Mouse (Mus musculus) urinary bladder, adult 2 months (tissue): Measurements from ENCODE around the gene Dennd4b. TPM values are rescaled to one million over a fixed set of nuclear protein-coding genes. Genes with fewer than 3 reads are reported as not detected.
"Not testable (repeated sequence)": the region's sequence is repeated elsewhere in the genome, so short reads cannot be mapped to it uniquely, and the experiment has no call there.

Experiments used
- DNase-seq: peaks from one replicate; pipeline ENCODE4 v3.0.0; 2022; ENCODE audit warnings: low spot score
- polyA plus RNA-seq: library from polyadenylated mRNA; depleted of rRNA; stranded (reverse); fragments of >200 nt; gene quantifications from 2 replicates; pipeline ENCODE4 v1.2.3, GENCODE M21; 2012; rRNA removed

The Dennd4b gene
- polyA plus RNA-seq = 15.0 and 15.4 TPM in 2 replicates

GRCm38 (mm10) chr3:90265034-90265931 lies at the start of gene Dennd4b:
TSS of gene Dennd4b (plus strand) at chr3:90265185.
- DNase-seq = peak; percentile 84

DNA sequence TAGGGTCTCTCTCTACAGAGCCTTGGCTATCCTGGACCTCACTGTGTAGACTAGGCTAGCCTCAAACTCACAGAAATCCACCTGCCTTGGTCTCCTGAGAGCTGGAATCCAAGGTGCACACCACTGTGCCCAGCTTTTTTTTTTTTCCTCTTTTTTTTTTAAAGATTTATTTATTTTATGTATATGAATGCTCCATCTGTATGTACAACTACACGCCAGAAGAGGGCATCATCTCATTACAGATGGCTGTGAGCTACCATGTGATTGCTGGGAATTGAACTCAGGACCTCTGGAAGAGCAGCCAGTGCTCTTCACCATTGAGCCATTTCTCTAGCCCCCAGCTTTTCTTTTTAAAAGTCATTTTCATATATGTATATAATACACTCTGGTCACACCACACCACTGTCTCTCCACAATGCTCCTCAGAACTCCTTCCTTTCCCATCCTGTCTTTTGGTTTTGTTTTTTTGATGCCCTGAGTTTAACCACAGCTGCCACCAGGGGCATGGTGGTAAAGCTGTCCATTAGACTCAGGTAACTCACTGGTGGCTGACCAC lies 49.1 kb upstream of the Dennd4b start:
- DNase-seq = no peak

DNA sequence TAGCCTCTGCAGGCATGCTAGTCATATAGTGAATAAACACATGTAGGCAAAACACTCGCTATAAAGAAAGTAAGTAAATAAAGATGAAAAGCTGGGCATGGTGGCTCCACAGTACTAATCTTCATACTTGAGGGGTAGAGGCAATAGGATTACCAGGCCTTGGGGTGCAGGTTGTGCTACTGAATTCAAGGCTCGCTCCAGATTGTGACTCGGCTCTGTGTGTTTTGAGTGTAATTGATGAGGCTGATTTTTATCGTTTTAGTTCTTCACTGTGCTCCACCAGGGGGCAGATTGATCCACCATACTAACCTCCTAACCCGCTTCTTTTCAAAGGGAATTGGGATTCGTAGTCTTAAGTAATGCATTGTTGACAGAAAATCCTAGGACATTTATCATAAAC lies 44.9 kb upstream of the Dennd4b start:
- no peak for DNase-seq

GRCm38 (mm10) chr3:90220531-90220951 lies 44.4 kb upstream of the Dennd4b start:
- peak; percentile 65 for DNase-seq

- DNase-seq = no peak
Measured at GRCm38 (mm10) chr3:90221123-90221522, 43.9 kb upstream of the Dennd4b start.

DNA sequence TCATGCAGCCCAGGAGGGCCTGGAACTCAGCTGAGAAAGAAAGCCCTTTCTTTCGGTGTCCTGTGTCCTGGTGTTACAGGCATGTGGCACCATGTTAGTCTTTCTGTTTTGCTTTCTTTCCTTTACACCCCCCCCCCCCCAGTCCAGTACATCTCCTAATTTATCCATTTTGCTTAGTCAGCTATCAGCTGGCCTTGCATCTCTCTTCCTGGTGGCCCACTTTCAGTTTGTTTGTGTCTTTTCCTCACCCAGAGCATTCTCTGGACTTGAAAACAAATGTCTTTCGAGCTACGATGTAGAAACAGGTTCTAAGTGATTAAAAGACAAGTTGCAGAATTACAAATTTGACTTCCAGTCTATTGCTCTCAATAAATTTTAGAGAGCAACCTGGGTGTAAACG lies 42.5 kb upstream of the Dennd4b start:
- DNase-seq = no peak

- DNase-seq = no peak
Measured at GRCm38 (mm10) chr3:90222941-90223340, 42.0 kb upstream of the Dennd4b start.

GRCm38 (mm10) chr3:90224331-90224730 lies 40.7 kb upstream of the Dennd4b start:
- DNase-seq = no peak

DNA sequence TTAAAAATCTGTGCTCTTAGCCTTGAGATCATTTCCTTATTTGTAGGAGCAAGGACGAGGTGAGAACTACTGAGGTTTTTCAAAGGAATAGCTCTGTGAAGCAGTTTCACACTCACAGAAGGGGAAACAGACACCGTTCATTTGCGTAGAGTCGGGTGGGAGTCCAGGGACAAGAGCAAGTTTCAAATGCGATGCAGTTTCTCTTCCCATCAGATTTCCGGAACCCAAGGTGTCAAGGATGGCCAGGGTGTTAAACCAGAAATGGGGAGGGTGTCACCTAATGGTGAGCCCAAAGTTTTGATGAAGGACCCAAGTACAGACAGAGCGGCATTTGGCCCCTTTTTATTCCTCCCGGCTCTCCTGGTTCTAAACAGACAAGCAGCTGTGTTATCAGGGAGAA lies 33.9 kb upstream of the Dennd4b start:
- no peak for DNase-seq

- DNase-seq = peak; percentile 83
Measured at GRCm38 (mm10) chr3:90231507-90232333, 33.3 kb upstream of the Dennd4b start, which contains the start of gene Jtb. TSS of gene Jtb (plus strand) at chr3:90231597.

DNA sequence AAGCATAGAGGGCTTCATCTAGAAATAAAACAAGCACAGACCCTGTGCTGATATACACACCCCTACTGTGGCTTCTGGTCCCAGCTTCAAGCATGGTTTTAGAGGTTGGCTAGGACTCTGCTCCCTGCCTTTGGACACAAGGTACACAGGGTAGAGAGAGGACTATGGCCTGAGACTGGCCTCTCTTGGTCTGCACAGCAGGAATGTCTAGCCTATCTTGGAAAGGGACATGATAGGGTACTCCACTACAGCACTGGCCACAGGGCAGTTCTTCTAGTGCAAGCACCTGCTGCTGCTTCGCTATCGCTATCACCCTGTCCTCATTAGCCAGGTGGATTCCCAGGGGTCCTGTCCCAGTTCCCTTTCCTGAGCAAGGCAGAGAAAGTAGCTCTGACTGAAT lies 23.7 kb upstream of the Dennd4b start:
- no peak for DNase-seq

DNA sequence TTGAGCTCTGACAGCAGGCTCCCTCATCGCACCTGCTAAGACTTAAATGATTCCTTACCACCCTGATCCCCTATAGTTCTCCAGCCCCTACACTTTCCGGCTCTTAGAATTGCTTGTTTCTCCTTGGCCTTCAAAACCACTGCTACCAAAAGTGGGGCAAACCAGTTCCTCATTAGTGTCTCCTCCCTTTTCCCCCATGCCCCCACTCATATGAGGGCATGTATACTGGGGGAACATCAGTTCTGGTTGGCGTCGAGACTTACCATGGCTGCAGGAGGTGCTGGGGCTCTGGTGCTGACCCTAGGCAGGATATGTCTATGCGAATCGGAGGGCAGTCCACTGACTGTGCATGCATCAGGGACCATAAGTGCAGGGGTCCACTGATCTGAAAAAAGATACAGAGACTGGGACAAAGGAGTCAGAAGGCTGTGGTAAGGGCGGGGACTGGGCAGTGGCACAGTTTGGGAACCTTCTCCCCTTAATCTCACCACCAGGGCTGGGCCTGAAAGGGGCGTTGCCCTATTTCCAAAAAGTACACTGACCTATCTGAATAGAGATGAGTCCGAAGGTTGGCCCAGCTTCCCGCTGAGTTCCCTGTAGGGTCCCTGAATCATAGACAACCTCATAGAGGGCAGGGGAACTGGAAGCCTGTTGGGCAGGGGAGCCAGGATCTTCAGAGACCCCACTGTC lies 23.2 kb upstream of the Dennd4b start:
- DNase-seq = no peak

DNA sequence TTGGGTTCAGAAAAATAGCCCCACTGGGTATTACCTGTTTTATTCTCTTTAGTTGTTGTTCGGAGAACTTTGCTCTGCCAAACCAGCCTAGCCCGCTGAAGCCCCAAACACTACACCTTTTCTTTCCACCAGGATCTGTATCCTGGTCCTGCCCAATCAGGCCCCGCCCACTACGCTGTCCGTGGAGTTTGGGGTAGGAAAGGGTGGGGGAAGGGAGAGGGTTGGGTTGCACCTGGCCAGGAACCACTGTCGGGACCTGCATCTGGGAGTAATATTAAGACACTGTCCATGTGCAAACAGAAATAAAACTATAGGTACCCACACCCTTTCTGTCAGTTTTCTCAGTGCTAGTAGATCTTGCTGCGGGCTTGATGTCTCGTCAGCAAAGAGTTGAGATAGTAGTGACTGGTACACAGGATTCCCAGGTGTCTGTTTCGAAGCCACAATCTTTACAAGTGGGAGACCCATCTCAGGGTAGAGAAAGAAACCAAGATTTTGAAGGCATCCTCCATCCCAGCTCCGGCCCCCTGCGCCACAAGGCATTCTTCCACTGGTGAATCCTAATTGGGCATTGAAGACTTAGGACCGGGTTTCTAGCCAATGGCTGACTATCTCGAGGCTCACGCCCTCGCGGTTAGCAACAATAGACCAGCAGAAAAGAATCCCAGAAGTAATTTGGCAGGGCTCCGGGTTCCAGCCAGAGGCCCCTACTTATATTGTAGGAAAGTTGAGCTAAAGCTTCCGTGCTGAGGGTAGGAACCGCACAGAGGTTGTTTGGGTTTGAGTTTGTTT lies 21.8 kb upstream of the Dennd4b start, which contains the start of gene Creb3l4:
Gene Creb3l4 (minus strand): TSS at position 529 of the 792 bp plus-strand sequence.
- DNase-seq = no peak

DNA sequence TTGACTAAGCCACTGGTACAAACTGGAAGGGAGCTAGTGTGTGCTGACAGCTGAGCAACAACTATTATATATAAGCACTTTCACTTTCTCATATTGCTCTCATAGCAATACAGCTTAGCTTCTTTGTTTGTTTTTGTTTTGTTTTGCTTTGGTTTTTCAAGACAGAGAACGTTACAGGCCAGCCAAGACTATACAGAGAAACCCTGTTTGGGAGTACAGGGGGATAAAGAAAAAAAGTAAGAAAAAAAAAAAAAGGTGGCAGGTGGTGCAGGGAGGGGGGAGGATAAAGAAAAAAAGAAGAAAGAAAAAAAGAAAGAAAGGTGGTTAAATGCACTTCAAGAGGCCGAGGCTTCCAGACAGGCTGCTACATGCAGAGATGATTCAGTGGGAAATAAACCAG lies 19.6 kb upstream of the Dennd4b start:
- no peak for DNase-seq

GRCm38 (mm10) chr3:90247630-90247959 lies 17.4 kb upstream of the Dennd4b start:
- DNase-seq = no peak

- DNase-seq = peak; percentile 79
Measured at GRCm38 (mm10) chr3:90247960-90248745, 16.8 kb upstream of the Dennd4b start, which contains the start of gene Slc39a1. TSS of gene Slc39a1 (plus strand) at chr3:90248172.

GRCm38 (mm10) chr3:90248746-90249100 lies 16.3 kb upstream of the Dennd4b start:
- peak; percentile 43 for DNase-seq

- no peak for DNase-seq
Measured at GRCm38 (mm10) chr3:90250791-90251190, 14.2 kb upstream of the Dennd4b start.

DNA sequence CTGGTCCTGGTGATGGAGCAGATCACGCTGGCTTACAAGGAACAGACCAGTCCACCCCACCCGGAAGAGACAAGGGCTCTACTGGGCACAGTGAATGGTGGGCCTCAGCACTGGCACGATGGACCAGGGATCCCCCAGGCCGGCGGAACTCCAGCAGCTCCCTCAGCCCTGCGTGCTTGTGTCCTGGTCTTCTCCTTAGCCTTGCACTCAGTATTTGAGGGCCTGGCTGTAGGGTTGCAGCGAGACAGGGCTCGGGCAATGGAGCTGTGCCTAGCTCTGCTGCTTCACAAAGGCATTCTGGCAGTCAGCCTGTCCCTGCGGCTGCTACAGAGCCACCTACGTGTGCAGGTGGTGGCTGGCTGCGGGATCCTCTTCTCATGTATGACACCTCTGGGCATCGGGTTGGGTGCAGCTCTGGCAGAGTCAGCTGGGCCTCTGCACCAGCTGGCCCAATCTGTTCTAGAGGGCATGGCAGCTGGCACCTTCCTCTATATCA lies 13.2 kb upstream of the Dennd4b start:
- not testable (repeated sequence) for DNase-seq

- DNase-seq = not testable (repeated sequence)
Measured at GRCm38 (mm10) chr3:90252659-90253058, 12.3 kb upstream of the Dennd4b start.
